Comparison of ENCODE assay signal across 13 mouse cellular contexts in the genomic region with DNA sequence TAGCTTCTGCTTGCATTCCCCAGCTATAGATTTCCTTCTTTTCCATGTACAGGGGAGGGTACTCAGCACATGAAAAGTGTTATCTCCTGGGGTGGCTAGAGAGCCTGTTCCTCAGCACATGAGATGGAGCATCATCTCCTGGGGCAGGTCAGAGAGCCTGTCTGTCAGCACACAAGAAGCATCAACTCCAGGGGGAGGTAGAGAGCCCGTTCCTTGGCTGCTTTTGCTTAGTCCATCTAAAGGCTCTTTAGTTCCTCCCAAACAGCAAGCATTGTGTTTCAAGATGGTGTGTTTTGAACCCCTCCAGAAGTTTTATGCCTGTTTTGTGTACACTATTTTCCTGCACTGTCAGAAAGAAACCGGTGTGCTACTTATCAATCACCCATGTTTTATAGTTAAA. TPM values are rescaled to one million over a fixed set of nuclear protein-coding genes. Genes with fewer than 3 reads are reported as not detected.
DNase-seq lines count a peak whose midpoint lies in the region; ATAC-seq and TF ChIP-seq lines count a peak whose summit lies in the region.
"Had no signal": no experiment of that assay in that cellular context is flagged by ENCODE, and none has a peak within 500 bp of the region (broad histone marks: within the 10 kb centered on the region; RNA-seq: fewer than 3 reads in every experiment).

No protein-coding gene starts in this region.

- H3K4me2 ChIP-seq in intestine, embryonic 16.5 days (ENCODE audit: low read depth, low read length) = no peak overlapping the region
- H3K4me2 ChIP-seq in intestine, embryonic 15.5 days (replicated peaks) = no peak overlapping the region
- H3K4me2 ChIP-seq: embryonic facial prominence, embryonic 13.5 days had no signal

- H3K4me1 ChIP-seq in intestine, embryonic 16.5 days (ENCODE audit: control insufficient read depth, insufficient read depth, low read length) = no peaks in the 10 kb centered on the region
- no peaks in the 10 kb centered on the region for H3K4me1 ChIP-seq in intestine, embryonic 15.5 days (replicated peaks)
- H3K4me1 ChIP-seq in testis, adult 2 months (ENCODE audit: control insufficient read depth, insufficient read depth, low read length) = no peaks in the 10 kb centered on the region
- H3K4me1 ChIP-seq: embryonic facial prominence, embryonic 13.5 days had no signal

- no peak for TF ChIP-seq POLR2A in testis, adult 2 months (IDR thresholded peaks at IDR 0.05; ENCODE audit: control insufficient read depth, low read depth, low read length)

- no peak overlapping the region for H3K9ac ChIP-seq in intestine, embryonic 16.5 days (ENCODE audit: low read depth, low read length)
- no peak overlapping the region for H3K9ac ChIP-seq in intestine, embryonic 15.5 days
- H3K9ac ChIP-seq: embryonic facial prominence, embryonic 13.5 days had no signal

- 0 out of 2 replicates have a peak, but pooled peaks have one; percentile 11 for ATAC-seq in intestine, embryonic 16.5 days
- no peak for ATAC-seq in intestine, embryonic 15.5 days
- no peak for ATAC-seq in granulocyte monocyte progenitor cell, adult 5-6 weeks (replicated peaks; ENCODE audit: poor library complexity, severe bottlenecking)

- H3K9me3 ChIP-seq in intestine, embryonic 16.5 days (ENCODE audit: control insufficient read depth, low read length) = no peaks in the 10 kb centered on the region
- no peaks in the 10 kb centered on the region for H3K9me3 ChIP-seq in intestine, embryonic 15.5 days
- H3K9me3 ChIP-seq: embryonic facial prominence, embryonic 13.5 days had no signal

- no peaks in the 10 kb centered on the region for H3K27me3 ChIP-seq in intestine, embryonic 16.5 days (replicated peaks; ENCODE audit: control insufficient read depth, insufficient read depth, low read length)
- no peaks in the 10 kb centered on the region for H3K27me3 ChIP-seq in intestine, embryonic 15.5 days (replicated peaks)
- no peaks in the 10 kb centered on the region for H3K27me3 ChIP-seq in testis, adult 2 months (ENCODE audit: control insufficient read depth, insufficient read depth, low read length)
- H3K27me3 ChIP-seq: embryonic facial prominence, embryonic 13.5 days had no signal

- no peak overlapping the region for H3K27ac ChIP-seq in intestine, embryonic 16.5 days (ENCODE audit: low read length)
- H3K27ac ChIP-seq in intestine, embryonic 15.5 days = no peak overlapping the region
- H3K27ac ChIP-seq in testis, adult 2 months (ENCODE audit: control insufficient read depth, insufficient read depth, low read depth, low read length) = no peak overlapping the region
- H3K27ac ChIP-seq: embryonic facial prominence, embryonic 13.5 days had no signal

- DNase-seq in adrenal gland, adult 2 months = peak; percentile 2
- no peak for DNase-seq in adrenal gland, adult 18-20 months (ENCODE audit: low spot score in 2 of 2)
- no peak for DNase-seq in testis, postnatal 10 days (ENCODE audit: low spot score)
- no peak for DNase-seq in natural killer cell, adult 2 months (ENCODE audit: low spot score in 2 of 2)

- no peak overlapping the region for H3K4me3 ChIP-seq in intestine, embryonic 16.5 days (ENCODE audit: low read length)
- H3K4me3 ChIP-seq in intestine, embryonic 15.5 days (replicated peaks) = no peak overlapping the region
- H3K4me3 ChIP-seq in testis, adult 2 months (ENCODE audit: control insufficient read depth, low read depth, low read length) = peak overlapping the region; percentile 16; the same call in 1 of the 2 replicates
- H3K4me3 ChIP-seq: embryonic facial prominence, embryonic 13.5 days had no signal

- 40% methylated on average over 2 of the region's 2 CpGs for WGBS in intestine, embryonic 16.5 days
- WGBS in intestine, embryonic 15.5 days = 43% methylated on average over 2 of the region's 2 CpGs

- no peaks in the 10 kb centered on the region for H3K36me3 ChIP-seq in intestine, embryonic 16.5 days (ENCODE audit: control insufficient read depth, insufficient read depth, low read length)
- no peaks in the 10 kb centered on the region for H3K36me3 ChIP-seq in intestine, embryonic 15.5 days
- no peaks in the 10 kb centered on the region for H3K36me3 ChIP-seq in testis, adult 2 months (ENCODE audit: control insufficient read depth, insufficient read depth, low read length)
- H3K36me3 ChIP-seq: embryonic facial prominence, embryonic 13.5 days had no signal

- no peak for TF ChIP-seq CTCF in testis, adult 2 months (IDR thresholded peaks at IDR 0.05; ENCODE audit: control insufficient read depth, insufficient read depth, insufficient replicate concordance, low read depth, low read length)

RNA-seq across cellular contexts. Expression of a gene that starts 2.5 kb away (rescaled TPM):
- not detected for total RNA-seq in adrenal gland, adult 2 months (2021)
- not detected in 2 replicates for polyA plus RNA-seq in adrenal gland, adult 2 months (2012; rRNA removed)
- not detected for total RNA-seq in adrenal gland, adult 18-20 months (2021)
- 17.8 and 36.7 TPM in 2 replicates for polyA plus RNA-seq in intestine, embryonic 16.5 days (2015; fragmentation: Nextera tagmentation; extraction: Ambion mirVana)
- polyA plus RNA-seq in intestine, embryonic 15.5 days (2015; fragmentation: Nextera tagmentation; extraction: Ambion mirVana) = 6.3 and 9.1 TPM in 2 replicates
- 78.2 and 107 TPM in 2 replicates for polyA plus RNA-seq in testis, adult 2 months (2012; rRNA removed)
- total RNA-seq in granulocyte monocyte progenitor cell, adult 5-6 weeks (2014; fragmentation: Nextera tagmentation) = not detected in 2 replicates
- total RNA-seq in granulocyte monocyte progenitor cell, adult 5-6 weeks (2017) = not detected in 2 replicates
- total RNA-seq: layer of hippocampus, adult 8-10 months had no signal
- polyA plus RNA-seq: embryonic facial prominence, embryonic 13.5 days; heart, postnatal 0 days; lung, embryonic 16.5 days; small intestine, adult 2 months had no signal
